Mouse (Mus musculus) heart, embryonic 11.5 days (tissue): ENCODE data around the gene Siva1. TPM values are rescaled to one million over a fixed set of nuclear protein-coding genes. Genes with fewer than 3 reads are reported as not detected.
A peak's percentile ranks its signal among the peaks of the same experiment; 100 is the strongest.

Experiments
- ATAC-seq: fragments of 200-750 bp; cut with Nextera tagmentation; replicated peaks from 2 replicates; pipeline ENCODE4 v1.8.0; 2017; ENCODE audit warnings: moderate library complexity; ENCODE audit not compliant: insufficient number of reproducible peaks, low FRiP score, low TSS enrichment
- H3K27ac ChIP-seq: fragments of 300-500 bp; sonication (generic); 2 replicates; pipeline ENCODE4 v1.5.1; 2014; ENCODE audit warnings: mild to moderate bottlenecking, low read depth, low read length
- H3K27me3 ChIP-seq: fragments of 300-500 bp; sonication (generic); 2 replicates; pipeline ENCODE4 v1.6.1; 2014; ENCODE audit warnings: mild to moderate bottlenecking, low read length, mixed read lengths; ENCODE audit not compliant: control insufficient read depth, insufficient read depth
- H3K36me3 ChIP-seq: fragments of 300-500 bp; sonication (generic); 2 replicates; pipeline ENCODE4 v1.6.1; 2014; ENCODE audit warnings: mild to moderate bottlenecking, low read length, moderate library complexity, mixed read lengths; ENCODE audit not compliant: control insufficient read depth, insufficient read depth
- H3K4me1 ChIP-seq: fragments of 300-500 bp; sonication (generic); 2 replicates; pipeline ENCODE4 v1.6.1; 2014; ENCODE audit warnings: low read length; ENCODE audit not compliant: control insufficient read depth, insufficient read depth
- H3K4me2 ChIP-seq: fragments of 300-500 bp; sonication (generic); 2 replicates; pipeline ENCODE4 v1.6.1; 2014; ENCODE audit warnings: mild to moderate bottlenecking, moderate library complexity
- H3K4me3 ChIP-seq: fragments of 300-500 bp; sonication (generic); 2 replicates; pipeline ENCODE4 v1.5.1; 2014; ENCODE audit warnings: low read depth, low read length
- H3K9ac ChIP-seq: fragments of 300-500 bp; sonication (generic); 2 replicates; pipeline ENCODE4 v1.6.1; 2014; ENCODE audit warnings: mild to moderate bottlenecking, low read depth, low read length, moderate library complexity
- H3K9me3 ChIP-seq: fragments of 300-500 bp; sonication (generic); replicated peaks from 2 replicates; pipeline ENCODE4 v1.6.1; 2016; ENCODE audit warnings: low read length; ENCODE audit not compliant: control insufficient read depth
- WGBS: fragments of 180-500 bp; shearing (Covaris S2); extraction: QIAGEN DNeasy Blood & Tissue Kit; methylation state at CpG from one replicate; pipeline ENCODE4 v1.1.7; 2014; ENCODE audit not compliant: insufficient replicate concordance; 5-methylcytosine and 5-hydroxymethylcytosine counted together
- polyA plus RNA-seq: library from polyadenylated mRNA; unstranded; fragments of >200 nt; fragmentation: Nextera tagmentation; extraction: Ambion mirVana; gene quantifications from 2 replicates; pipeline ENCODE4 v1.2.1, GENCODE M21; 2014

Gene Siva1
- polyA plus RNA-seq, 1 experiment from 2014 or later = 141 TPM

- 78% methylated on average over 6 of the region's 6 CpGs for WGBS
- no peaks in the 10 kb centered on the region for H3K36me3 ChIP-seq
- peaks cover 44% of the 10 kb centered on the region for H3K4me1 ChIP-seq
- no peak for ATAC-seq
- H3K9me3 ChIP-seq = no peaks in the 10 kb centered on the region
- no peak overlapping the region for H3K4me2 ChIP-seq
- peak overlapping the region; percentile 57 for H3K27ac ChIP-seq
- no peaks in the 10 kb centered on the region for H3K27me3 ChIP-seq
- no peak overlapping the region for H3K4me3 ChIP-seq
- H3K9ac ChIP-seq = 0 out of 2 replicates have a peak overlapping the region, but pooled peaks have one; percentile 6
These were observed 16.3 kb upstream of the Siva1 start for GRCm38 (mm10) chr12:112628197-112628596.

GRCm38 (mm10) chr12:112628928-112629721, 15.4 kb upstream of the Siva1 start:
- WGBS = 24% methylated on average over 19 of the region's 19 CpGs
- ATAC-seq = peak; percentile 79
- Histone ChIP-seq H3K36me3 (no peaks in the 10 kb centered on the region), H3K9ac (0 out of 2 replicates have a peak overlapping the region, but pooled peaks have one; percentile 10), H3K4me2 (peak overlapping the region; percentile 69), H3K27me3 (no peaks in the 10 kb centered on the region), H3K4me1 (peaks cover 39% of the 10 kb centered on the region), H3K9me3 (no peaks in the 10 kb centered on the region), H3K27ac (peak overlapping the region; percentile 46), H3K4me3 (peak overlapping the region; percentile 16; the same call in 1 of the 2 replicates)

- no peaks in the 10 kb centered on the region for H3K36me3 ChIP-seq
- no peak overlapping the region for H3K9ac ChIP-seq
- no peaks in the 10 kb centered on the region for H3K9me3 ChIP-seq
- H3K4me3 ChIP-seq = no peak overlapping the region
- H3K27ac ChIP-seq = no peak overlapping the region
- ATAC-seq = no peak
- WGBS = 91% methylated on average over 12 of the region's 12 CpGs
- peaks cover 39% of the 10 kb centered on the region for H3K4me1 ChIP-seq
- H3K27me3 ChIP-seq = no peaks in the 10 kb centered on the region
- H3K4me2 ChIP-seq = no peak overlapping the region
These were observed 14.4 kb upstream of the Siva1 start for GRCm38 (mm10) chr12:112630029-112630428.

- Histone ChIP-seq H3K36me3 (no peaks in the 10 kb centered on the region), H3K4me1 (peaks cover 37% of the 10 kb centered on the region), H3K4me2 (no peak overlapping the region)
These were observed 13.7 kb upstream of the Siva1 start for GRCm38 (mm10) chr12:112630796-112631195.

GRCm38 (mm10) chr12:112631472-112631871, 13.0 kb upstream of the Siva1 start:
- no peaks in the 10 kb centered on the region for H3K27me3 ChIP-seq
- no peaks in the 10 kb centered on the region for H3K36me3 ChIP-seq
- 29% methylated on average over 1 of the region's 1 CpGs for WGBS
- ATAC-seq = no peak
- no peaks in the 10 kb centered on the region for H3K9me3 ChIP-seq
- no peak overlapping the region for H3K27ac ChIP-seq
- H3K9ac ChIP-seq = no peak overlapping the region
- peaks cover 30% of the 10 kb centered on the region for H3K4me1 ChIP-seq
- no peak overlapping the region for H3K4me3 ChIP-seq
- H3K4me2 ChIP-seq = no peak overlapping the region

More at GRCm38 (mm10) chr12:112630796-112631195, 13.7 kb upstream of the Siva1 start:
- no peak overlapping the region for H3K27ac ChIP-seq
- WGBS = 82% methylated on average over 5 of the region's 5 CpGs
- ATAC-seq = no peak
- no peaks in the 10 kb centered on the region for H3K9me3 ChIP-seq
- H3K4me3 ChIP-seq = no peak overlapping the region
- no peaks in the 10 kb centered on the region for H3K27me3 ChIP-seq
- H3K9ac ChIP-seq = no peak overlapping the region

- 73% methylated on average over 11 of the region's 11 CpGs for WGBS
- Histone ChIP-seq H3K9ac (no peak overlapping the region), H3K27ac (0 out of 2 replicates have a peak overlapping the region, but pooled peaks have one; percentile 29)
These were observed 12.2 kb upstream of the Siva1 start for GRCm38 (mm10) chr12:112632084-112632777.

GRCm38 (mm10) chr12:112632907-112633306, 11.6 kb upstream of the Siva1 start:
- Histone ChIP-seq H3K9me3 (no peaks in the 10 kb centered on the region), H3K4me1 (peaks cover 27% of the 10 kb centered on the region), H3K4me2 (no peak overlapping the region), H3K27me3 (no peaks in the 10 kb centered on the region), H3K27ac (no peak overlapping the region), H3K36me3 (no peaks in the 10 kb centered on the region), H3K4me3 (no peak overlapping the region), H3K9ac (no peak overlapping the region)
- ATAC-seq = no peak
- WGBS = 77% methylated on average over 5 of the region's 5 CpGs

More at GRCm38 (mm10) chr12:112632084-112632777, 12.2 kb upstream of the Siva1 start:
- Histone ChIP-seq H3K4me1 (peaks cover 27% of the 10 kb centered on the region), H3K4me2 (no peak overlapping the region), H3K9me3 (no peaks in the 10 kb centered on the region), H3K4me3 (no peak overlapping the region), H3K27me3 (no peaks in the 10 kb centered on the region), H3K36me3 (no peaks in the 10 kb centered on the region)
- no peak for ATAC-seq

GRCm38 (mm10) chr12:112633686-112634085, 10.8 kb upstream of the Siva1 start:
- Histone ChIP-seq H3K27ac (no peak overlapping the region), H3K9me3 (no peaks in the 10 kb centered on the region), H3K4me1 (peaks cover 21% of the 10 kb centered on the region), H3K27me3 (no peaks in the 10 kb centered on the region), H3K4me3 (no peak overlapping the region), H3K9ac (no peak overlapping the region), H3K36me3 (no peaks in the 10 kb centered on the region), H3K4me2 (no peak overlapping the region)
- ATAC-seq = no peak
- 69% methylated on average over 9 of the region's 9 CpGs for WGBS
